Mouse (Mus musculus): ENCODE data around the gene Ssbp3. TPM values are rescaled to one million over a fixed set of nuclear protein-coding genes. Genes with fewer than 3 reads are reported as not detected.

The Ssbp3 gene
- total RNA-seq (2022): 10 to 100 TPM; 24.0 to 27.1 (median 25.8) TPM

DNA sequence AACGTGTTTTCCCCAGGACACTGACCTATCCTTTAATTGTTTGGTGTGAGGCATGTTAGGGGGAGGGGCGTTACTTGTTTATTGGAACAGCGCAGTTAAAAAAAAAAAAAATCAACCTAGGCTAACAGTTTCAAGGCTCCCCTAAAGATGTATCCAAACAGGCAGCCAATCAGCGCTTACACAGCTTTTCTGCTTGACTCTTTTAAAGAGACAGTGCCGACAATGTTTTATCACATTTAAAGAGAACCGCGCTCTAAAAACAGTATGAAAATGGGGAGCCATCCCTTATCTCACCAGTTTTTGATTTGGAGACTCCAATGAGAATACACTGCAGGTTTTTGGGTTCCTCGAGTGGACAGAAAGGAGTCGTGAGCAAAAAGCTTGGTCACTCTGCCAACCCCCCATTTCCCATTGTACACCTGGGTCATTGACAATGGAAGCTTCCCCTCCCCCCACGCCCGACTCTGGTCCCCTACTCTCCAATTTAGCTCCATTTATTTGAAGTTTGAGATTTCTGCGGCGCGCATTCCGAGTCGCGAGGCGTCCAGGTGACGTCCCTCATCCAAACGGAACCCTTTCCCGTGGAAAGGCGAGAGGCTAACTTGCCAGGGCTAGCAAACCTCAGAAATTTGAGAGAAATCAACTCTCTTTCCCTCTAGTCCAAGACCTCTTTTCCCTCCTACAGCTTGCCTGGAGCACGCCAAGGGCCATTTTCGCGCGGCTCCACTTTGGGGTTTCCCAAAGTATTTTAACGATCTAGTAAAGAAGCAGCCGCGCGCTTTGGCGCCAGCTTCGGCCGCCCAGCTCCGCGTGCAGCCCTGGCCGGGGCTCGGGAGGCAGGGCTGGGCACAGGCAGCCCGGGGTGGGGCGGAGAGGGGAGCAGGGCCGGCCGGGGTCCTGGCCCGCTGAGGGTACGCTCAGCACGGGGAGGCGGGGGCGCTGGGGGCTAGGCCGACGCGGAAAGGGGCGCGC, at the start of gene Ssbp3:
TSS of gene Ssbp3 (plus strand) at position 501 of the 972 bp plus-strand sequence.
- peak; percentile 55 to 58 for DNase-seq (ENCODE audit: low spot score in 2 of 2)

DNA sequence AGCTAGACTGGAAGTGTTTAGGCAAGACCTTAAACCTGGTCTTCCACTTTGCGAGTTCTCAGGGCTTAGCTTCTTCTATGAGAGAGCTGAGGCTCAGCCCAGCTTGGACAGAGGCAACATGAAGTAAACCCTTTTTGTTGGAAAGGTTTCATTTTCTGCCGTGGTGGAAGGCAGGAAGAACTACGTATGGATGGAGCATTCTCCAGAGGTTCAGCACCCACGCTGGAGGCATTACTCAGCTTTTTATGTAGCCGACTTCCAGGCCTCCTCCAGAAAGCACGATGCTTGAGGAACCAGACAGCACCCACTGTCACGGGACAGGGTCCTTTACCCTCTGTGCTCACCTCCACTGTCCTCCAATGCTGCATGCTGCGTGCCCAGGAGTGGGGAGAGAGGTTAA, 48.6 kb upstream of the Ssbp3 start:
- DNase-seq (ENCODE audit: low spot score in 2 of 2): no peak

DNA sequence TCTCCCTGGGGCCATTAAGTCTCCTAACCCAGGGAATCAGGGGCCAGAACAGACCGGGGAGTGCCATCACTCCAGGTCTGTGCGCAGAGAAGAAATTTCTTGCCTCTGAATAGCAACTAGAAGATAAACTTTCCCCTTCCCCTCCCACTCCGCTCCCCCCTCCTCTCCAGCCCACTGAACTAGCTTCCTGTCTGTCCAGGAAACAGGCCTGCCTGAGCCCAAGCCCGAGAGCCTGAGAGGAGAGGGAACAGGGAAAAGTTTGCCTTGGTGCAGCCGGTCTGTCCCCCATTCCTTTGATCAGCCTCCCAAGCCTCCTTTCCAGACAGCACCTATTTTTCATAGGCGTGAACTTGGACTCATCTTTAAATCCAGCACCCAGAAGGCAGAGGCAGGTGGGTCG, 48.2 kb upstream of the Ssbp3 start:
- DNase-seq (ENCODE audit: low spot score in 2 of 2): no peak

DNA sequence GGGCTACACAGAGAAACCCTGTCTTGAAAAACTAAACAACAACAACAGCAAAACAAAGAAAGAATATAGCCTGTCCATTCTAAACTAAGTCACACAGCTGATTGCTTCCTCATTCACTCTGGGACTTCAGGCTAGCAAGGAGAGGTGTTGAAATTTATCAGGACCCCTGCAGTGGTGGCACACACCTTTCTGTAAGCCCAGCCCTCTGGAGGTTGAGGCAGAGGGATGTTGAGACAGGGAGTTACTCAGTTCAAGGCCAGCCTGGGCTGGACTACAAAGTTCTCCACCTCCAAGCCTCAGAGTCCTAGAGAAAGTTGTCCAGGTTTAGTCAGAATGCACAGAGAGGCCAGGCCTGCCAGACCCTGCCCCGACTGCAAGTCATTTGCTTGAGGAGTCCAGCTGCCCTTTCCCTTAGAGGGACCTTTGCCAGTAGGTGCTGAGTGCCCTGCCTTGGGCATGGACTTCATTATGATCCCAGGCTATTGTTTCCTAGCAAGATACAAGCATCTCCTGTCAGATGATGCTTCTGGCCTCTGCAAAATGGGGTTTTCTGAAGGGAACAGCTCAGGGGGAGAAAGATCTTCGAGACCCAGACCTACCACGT, 47.6 kb upstream of the Ssbp3 start:
- no peak for DNase-seq (ENCODE audit: low spot score in 2 of 2)

DNA sequence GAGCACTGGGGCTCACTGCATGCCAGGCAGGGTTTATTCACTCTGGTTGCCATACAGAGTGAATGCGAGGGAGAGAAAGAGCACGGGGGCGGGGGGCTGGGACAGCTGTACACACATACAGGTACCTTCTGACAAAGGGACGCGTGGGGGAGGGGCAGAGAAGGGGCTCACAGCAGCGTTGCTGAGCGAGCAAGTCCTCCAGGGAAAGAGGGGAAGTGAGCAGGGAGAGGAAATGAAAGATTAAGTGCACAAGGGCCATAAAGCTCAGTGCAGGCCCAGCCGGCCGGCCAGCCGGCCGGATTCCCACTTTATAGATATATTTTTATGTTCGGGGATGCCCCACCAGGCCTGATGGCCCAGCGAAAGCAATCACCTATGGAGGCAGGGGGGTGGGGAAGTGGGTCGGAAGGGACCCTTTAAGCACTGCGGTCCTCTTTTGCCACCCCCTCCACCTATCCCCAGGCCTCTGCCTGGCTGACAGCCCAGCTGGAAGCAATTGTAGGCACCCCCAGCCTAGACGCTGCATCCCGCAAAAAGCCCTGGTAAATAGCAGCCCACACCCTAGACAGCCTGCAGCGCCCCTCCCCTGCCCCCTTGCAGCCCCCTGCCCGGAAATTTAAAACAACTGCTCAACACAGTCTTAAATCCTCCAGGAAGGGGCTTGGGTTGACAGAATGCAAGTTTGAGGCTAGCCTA, 44.9 kb upstream of the Ssbp3 start:
- no peak for DNase-seq (ENCODE audit: low spot score in 2 of 2)

DNA sequence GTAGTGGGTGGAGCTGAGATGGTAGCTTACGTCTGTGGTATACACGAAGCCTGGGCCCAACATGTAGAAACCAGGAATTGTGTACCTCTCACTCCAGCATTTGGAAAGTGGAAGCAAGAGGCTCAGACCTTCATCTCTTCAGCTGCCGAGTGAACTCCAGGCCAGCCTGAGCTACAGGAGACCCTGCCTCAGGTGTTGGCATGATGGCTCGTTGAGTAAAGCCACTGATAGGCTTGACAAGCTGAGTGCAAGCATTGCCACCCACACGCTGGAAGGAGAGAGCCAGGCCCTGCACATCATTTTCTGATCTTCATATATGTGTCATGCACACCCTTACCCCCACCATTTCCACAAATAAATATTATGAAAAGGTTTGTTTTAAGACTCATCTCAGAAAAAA, 44.1 kb upstream of the Ssbp3 start:
- no peak for DNase-seq (ENCODE audit: low spot score in 2 of 2)

DNA sequence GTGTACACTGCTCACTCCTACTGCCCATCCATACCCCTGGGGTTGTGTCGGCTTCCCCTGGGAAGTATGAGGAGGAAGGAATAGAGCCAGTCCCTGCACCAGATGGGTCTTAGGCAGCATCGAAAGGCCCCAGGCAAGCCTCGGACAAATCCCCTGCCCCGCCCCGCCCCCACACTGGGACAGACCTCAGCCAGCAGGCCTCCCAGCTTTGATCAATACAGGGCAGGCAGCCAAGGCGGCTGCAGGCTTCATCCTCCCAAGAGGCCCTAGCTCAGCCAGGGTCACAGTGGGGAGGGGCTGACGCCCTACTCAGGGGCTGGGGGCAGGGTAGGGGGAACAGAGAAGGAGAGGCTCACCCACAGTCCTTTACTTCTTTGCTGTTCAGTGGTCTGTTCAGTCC, 43.7 kb upstream of the Ssbp3 start:
- peak in 1 of 2 experiments; percentile 21 for DNase-seq (ENCODE audit: low spot score in 2 of 2)

DNA sequence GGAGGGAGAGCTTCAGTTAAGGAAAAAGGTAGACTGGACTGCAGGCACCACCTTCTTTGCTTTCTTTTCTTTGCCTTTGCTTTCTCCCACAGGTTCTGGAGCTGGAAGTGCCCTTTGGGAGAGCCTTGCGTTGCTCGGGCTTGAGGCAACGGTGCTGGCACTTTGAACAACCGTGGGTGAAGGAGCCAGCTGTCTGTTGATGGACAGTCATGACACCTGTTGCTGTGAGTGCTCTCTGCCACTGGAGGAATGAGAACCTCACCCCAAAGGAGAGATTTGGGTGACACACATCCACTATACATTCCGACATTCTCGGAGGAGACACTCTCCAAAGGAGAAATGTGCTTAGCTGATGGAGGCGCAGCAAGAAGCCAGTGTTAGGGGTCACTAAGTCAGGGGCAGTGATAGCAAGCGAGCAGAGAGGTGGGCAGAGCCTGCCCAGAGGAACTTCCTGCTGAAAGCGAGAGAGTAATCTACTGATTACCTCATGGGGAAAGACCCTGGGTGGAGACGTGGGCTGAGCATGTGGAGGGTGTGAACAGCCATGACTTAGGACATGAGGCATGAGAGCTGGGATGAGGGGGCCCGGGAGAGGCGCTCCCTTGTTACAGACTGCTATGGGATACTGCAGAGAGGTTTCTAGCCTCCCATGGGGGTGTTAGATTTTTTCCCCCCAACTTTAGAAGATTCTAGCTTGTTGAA, 41.6 kb upstream of the Ssbp3 start:
- peak; percentile 11 to 31 for DNase-seq (ENCODE audit: low spot score in 2 of 2)

DNA sequence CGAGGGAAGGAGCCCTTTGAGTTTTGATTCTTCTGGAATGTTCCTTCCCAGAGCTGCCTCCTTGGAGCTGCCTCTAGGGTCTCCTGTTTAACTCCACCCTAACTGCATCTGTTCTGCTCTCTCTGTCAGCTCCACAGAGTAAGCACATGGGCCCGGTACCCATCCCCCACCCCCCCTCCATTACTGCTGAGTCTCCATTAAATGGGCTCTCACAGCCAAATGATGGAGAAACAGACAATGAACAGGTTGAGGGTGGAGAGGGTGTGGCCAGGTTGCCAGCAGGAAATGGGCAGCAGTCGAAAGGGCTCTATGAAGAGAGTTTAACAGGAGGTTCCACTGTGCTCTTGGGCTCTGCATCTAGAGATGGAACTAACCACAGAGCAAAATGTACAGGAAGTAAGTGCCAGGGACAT, 41.0 kb upstream of the Ssbp3 start:
- DNase-seq (ENCODE audit: low spot score in 2 of 2): no peak

DNA sequence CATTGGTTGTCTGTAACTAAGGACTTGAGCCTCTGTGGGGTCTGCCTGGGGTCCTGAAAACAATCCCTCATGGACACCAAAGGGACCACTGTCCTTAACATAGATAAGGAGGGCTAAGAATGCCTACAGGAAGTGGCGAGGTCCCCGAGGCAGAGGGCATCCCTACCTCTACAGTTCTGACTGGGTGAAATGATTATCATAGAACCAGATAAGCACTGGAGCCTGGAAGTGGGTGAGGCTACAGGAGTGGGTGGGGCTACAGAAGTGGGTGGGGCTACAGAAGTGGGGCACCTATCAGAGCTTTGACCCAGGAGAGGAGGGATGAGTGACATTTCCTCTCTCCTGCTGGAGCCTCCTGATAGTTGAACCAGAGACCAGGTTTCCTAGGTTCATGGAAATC, 39.9 kb upstream of the Ssbp3 start:
- DNase-seq (ENCODE audit: low spot score in 2 of 2): no peak

DNA sequence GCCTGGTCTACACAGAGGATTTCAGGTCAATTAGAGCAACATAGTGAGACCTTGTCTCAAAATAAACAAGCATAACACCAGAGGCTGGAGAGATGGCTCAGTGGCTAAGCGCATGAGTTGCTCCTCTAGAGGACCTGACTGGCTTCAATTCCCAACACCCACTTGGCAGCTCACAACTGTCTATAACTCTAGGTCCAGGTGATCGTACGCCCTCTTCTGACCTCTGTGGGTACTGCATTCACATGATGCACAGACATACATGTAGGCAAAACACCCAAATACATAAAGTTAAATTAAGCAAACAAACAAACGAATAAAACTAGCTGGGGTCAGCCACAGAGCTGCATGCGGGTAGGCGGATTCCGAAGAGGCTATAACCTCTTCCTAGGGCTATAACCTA, 36.0 kb upstream of the Ssbp3 start:
- no peak for DNase-seq (ENCODE audit: low spot score in 2 of 2)

DNA sequence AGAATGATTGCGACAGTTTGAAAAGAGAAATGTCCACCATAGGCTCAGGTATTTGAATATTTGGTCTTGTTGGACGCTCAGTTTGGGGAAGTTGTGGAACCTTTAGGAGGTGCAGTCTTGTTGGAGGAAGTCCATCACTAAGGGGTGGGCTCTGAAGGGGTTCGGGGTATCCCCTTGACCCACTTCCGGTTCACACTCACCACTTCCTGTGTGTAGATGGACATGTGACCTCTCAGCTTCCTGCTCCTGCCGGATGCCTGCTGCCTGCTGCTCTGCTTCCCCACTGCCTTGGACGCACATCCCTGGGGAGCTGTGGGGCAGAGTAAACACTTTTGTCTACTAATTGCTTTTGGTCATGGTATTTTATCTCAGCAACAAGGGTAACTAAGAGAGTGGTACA, 29.4 kb upstream of the Ssbp3 start:
- no peak for DNase-seq (ENCODE audit: low spot score in 2 of 2)

DNA sequence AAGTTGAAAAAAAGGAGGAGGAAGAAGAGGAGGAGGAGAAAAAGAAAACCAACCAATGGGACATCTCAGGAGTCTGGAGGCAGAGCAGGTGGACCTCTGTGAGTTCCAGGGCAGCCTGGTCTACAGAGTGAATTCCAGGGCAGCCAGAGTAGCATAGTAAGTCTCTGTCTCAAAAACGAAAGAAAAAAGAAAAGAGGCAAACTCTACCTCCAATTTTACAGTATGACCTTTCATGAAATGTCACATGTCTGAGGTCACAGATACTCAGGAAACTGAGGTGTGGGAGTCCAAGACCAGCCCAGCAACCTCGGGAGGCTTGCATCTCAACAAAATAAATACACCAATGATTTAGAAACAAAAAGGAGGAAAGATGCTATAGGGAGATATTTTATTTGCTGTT, 27.4 kb upstream of the Ssbp3 start:
- no peak for DNase-seq (ENCODE audit: low spot score in 2 of 2)

DNA sequence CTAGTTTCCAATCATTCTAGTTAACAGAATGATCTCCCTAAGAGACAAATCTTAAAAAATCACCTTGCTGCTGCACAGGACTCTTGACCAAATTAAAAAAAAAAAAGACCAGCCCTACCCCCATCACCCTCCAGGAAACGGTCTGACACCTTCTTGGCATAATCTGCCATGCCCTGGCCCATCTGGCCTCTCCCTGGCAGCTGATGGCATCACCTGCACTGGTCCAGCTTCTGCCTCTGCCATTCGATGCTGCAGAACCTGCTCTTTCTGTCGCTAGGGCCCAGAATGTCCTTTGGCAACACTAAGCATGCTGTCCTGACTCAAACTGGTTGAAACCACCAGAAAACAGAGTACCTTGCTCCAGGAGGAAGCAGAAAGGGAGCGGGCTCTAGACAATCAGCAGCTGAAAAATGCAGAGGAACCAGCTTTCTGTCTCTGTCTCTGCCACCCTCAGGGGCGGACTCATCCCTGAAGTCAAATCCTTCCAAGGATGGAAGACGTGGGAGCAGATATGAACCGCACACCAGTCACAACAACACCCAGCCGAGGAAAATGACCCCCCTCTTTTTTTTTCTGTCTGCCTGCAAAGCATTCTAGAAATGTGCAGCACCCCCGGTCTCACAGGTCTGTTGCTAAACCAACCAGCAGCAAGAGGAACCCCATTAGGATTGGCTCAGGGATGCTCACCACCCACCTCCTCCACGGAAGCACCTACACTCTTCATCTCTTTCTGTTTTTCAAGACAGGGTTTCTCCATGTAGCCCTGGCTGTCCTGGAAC, 24.0 kb upstream of the Ssbp3 start:
- no peak for DNase-seq (ENCODE audit: low spot score in 2 of 2)

DNA sequence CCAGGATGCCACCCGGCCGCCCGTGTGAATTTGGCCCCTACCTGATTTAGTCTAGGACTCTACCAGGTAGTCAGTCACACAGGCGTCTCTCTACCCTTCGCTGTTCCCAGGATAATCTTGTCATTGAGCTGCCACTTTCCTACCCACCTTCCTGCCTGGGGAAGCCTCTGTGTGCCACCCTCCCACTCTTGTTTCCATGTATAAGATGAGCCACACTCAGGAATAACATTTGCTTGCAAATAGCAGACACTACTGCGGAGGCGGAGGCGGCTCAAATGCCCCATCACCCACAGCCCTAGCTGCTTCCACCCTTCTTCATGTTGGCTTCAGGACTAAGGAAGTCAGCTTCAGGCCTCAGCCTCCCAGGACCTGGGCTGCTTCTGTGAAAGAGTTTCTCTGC, 14.4 kb upstream of the Ssbp3 start:
- DNase-seq (ENCODE audit: low spot score in 2 of 2): no peak

DNA sequence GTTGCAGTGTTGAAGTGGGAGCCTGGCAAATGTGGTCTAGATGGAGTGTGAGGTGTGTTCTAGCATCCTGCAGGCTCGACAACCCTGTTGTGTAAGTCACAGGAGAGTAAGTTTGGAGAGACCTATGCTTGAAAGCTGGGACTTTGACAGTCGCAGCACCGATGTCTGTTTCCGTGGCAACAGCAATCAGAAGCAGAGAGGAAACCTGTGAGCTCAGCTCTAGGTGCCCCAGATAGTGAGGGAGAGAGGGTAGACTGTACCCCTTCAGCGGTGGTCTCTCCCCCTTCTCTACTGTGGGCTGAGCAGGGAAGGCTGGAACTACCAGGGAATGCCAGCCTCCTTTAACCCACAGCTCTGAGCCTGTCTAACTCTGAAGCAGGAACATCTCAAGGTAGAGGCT, 11.6 kb upstream of the Ssbp3 start:
- no peak for DNase-seq (ENCODE audit: low spot score in 2 of 2)

DNA sequence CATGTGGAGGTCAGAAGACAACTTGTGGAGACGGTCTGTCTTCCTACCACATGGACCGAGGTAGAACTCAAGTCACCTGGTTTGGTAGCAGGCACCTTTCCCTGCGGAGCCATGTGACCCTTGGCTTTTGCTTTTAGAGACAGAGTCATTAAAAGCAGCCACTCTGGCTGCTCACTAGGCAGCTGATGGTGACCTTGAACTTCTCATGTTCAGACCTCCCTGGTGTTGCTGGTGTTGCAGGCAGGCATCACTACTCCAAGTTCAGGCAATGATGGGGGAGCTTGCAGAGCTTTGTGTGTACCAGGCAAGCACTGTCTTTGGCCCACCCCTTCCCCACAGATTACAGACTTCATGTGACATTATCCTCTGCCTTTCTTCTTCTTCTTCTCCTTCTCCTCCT, 11.0 kb upstream of the Ssbp3 start:
- no peak for DNase-seq (ENCODE audit: low spot score in 2 of 2)

DNA sequence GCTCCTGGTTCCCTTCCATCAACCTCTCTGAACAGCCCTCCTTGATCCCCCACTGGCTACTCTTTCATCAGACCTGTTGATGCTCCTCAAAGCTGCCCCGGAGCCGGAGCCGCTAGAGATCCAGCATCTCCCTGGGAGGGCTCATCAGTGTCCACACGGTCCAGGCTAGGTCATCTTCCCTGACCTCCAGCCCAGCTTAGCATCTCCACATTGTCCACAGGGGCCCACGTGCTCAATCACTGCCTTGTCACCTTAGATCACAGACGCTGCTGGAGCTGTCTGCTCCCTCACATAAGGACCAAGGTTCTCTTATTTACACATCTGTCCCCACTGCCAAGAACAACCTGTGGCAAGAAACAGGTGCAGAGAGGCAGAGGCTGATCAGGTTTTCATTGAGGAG, 9.8 kb upstream of the Ssbp3 start:
- DNase-seq (ENCODE audit: low spot score in 2 of 2): no peak

DNA sequence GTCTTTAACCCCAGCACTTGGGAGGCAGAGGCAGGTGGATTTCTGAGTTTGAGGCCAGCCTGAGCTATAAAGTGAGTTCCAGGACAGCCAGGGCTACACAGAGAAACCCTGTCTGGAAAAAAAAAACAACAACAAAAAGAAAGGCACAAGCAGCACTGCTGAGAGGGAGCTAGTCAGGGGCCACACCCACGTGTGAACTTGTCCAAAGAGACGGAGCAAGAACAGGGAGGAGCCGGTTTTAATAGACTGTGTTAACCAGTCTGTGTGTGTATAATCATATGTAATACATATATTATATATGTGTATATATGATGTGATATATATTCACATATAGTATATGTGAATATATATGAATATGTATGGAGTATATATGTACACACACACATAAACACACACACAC, 8.9 kb upstream of the Ssbp3 start:
- DNase-seq (ENCODE audit: low spot score in 2 of 2): no peak

DNA sequence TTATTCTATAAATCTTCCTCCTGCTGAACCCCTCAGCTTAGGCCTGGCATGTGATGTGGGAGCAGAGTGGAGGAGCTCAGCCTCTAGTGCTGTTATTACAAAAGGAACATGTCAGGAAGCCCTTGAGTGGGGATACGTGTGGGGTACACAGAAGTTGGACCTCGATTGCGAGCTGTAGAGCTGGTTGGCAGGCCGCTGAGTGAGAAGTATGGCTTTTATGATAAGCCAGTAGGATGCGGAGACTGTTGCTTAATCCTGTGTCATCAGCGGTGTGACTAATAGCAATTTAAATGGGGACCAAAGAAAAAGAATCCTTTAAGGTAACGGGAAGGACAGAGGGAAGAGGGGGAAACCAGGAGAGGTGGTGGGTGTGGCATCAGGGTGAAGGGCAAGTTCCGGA, 8.3 kb upstream of the Ssbp3 start:
- DNase-seq (ENCODE audit: low spot score in 2 of 2): no peak

DNA sequence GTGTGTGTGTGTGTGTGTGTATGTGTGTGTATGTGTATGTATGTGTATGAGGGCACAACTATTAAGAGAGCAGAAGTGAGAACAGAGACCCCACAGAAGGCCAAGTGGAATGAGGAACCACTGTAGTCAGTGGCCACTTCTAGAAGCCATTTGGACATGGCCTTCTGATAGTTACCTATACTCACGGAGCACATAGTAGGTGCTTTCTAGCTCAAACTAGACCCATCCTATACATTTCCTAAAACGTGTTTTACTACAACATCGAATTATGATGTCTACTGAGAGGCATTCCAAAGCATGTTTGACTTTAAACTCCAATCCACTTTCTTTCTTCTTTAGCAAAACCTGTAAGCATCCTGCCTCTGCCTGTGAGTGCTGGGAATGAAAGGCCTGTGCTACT, 4.6 kb upstream of the Ssbp3 start:
- no peak for DNase-seq (ENCODE audit: low spot score in 2 of 2)
